Mouse (Mus musculus) frontal cortex, adult (tissue): ENCODE results near the gene Pax1.
A peak's percentile ranks its signal among the peaks of the same experiment; 100 is the strongest.

Source experiments
- ATAC-seq: cut with Nextera tagmentation; 2 replicates; pipeline ENCODE4 v1.9.2; 2017; ENCODE audit warnings: mild to moderate bottlenecking, moderate library complexity, mixed read lengths; ENCODE audit not compliant: low TSS enrichment

Pax1 gene

GRCm38 (mm10) chr2:147361581-147361980 is at the start of gene Pax1:
Pax1 (plus strand) TSS chr2:147361925.
- no peak for ATAC-seq

GRCm38 (mm10) chr2:147321036-147321435 is 40.7 kb upstream of the Pax1 start:
- ATAC-seq, result peak; percentile 69; the same call in 1 of the 2 replicates

- no peak for ATAC-seq
Measured at GRCm38 (mm10) chr2:147325178-147325577, 36.5 kb upstream of the Pax1 start.

- ATAC-seq, result no peak
Measured at GRCm38 (mm10) chr2:147332731-147333130, 29.0 kb upstream of the Pax1 start.

- ATAC-seq, result peak; percentile 27; the same call in 1 of the 2 replicates
Measured at GRCm38 (mm10) chr2:147338729-147339128, 23.0 kb upstream of the Pax1 start.

GRCm38 (mm10) chr2:147339796-147340195 is 21.9 kb upstream of the Pax1 start:
- no peak for ATAC-seq

- peak; percentile 70; the same call in 1 of the 2 replicates for ATAC-seq
Measured at GRCm38 (mm10) chr2:147342198-147342597, 19.5 kb upstream of the Pax1 start.

GRCm38 (mm10) chr2:147359716-147360115 is 2.0 kb upstream of the Pax1 start:
- no peak for ATAC-seq

- no peak for ATAC-seq
Measured at GRCm38 (mm10) chr2:147360401-147360800, 1.3 kb upstream of the Pax1 start.

GRCm38 (mm10) chr2:147360856-147361255 is 869 bp upstream of the Pax1 start:
- ATAC-seq, result no peak

- ATAC-seq, result no peak
Measured at GRCm38 (mm10) chr2:147362316-147362715, 591 bp downstream of the Pax1 start.

GRCm38 (mm10) chr2:147363401-147364130 is 1.8 kb downstream of the Pax1 start:
- no peak for ATAC-seq

GRCm38 (mm10) chr2:147364198-147364597 is 2.5 kb downstream of the Pax1 start:
- no peak for ATAC-seq

- ATAC-seq, result peak; percentile 44; the same call in 1 of the 2 replicates
Measured at GRCm38 (mm10) chr2:147364982-147365907, 3.5 kb downstream of the Pax1 start.

- no peak for ATAC-seq
Measured at GRCm38 (mm10) chr2:147365908-147366630, 4.3 kb downstream of the Pax1 start.

- ATAC-seq, result no peak
Measured at GRCm38 (mm10) chr2:147367246-147367820, 5.6 kb downstream of the Pax1 start.

GRCm38 (mm10) chr2:147367911-147368591 is 6.3 kb downstream of the Pax1 start:
- ATAC-seq, result no peak

GRCm38 (mm10) chr2:147369561-147369960 is 7.8 kb downstream of the Pax1 start:
- no peak for ATAC-seq

GRCm38 (mm10) chr2:147370091-147370490 is 8.4 kb downstream of the Pax1 start:
- ATAC-seq, result no peak

- no peak for ATAC-seq
Measured at GRCm38 (mm10) chr2:147371289-147371688, 9.6 kb downstream of the Pax1 start.

GRCm38 (mm10) chr2:147371840-147372239 is 10.1 kb downstream of the Pax1 start:
- no peak for ATAC-seq
